Mouse (Mus musculus): ENCODE data around the gene Gpatch8.
A peak's percentile ranks its signal among the peaks of the same experiment; 100 is the strongest.

The Gpatch8 gene

DNA sequence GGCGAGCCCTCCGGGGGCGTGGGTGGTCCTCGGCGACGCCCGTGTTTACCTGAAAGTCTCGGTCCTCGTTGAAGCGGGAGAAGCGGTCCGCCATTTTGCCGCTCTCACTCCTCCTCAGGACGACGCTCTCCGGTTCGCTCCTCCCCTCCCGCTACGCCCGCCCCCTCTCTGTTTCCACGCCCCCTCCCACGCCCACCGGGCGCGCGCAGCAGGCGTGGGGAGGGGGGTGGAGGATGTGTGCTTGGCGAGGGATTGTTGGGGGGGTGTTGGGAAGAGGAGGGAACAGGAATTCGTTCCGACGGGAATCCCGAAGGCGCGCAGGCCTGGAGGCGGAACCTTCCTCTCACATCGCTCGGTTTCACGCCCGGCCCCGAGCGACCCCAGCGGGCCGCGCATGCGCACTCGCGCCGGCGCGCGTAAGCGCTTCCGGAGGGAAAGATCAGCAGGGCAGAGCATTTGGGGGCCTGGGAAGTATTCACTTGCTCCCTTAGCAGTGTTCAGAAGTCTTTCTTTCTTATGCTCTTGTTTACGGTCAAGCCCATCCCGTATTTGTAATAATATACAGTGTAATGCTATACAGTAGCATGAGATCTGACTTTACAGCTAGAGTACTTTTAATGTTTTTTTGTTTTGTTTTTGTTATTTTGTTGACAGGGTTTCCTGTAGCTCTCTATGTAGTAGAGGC, at the start of gene Gpatch8:
Gene Gpatch8, minus strand, starts transcription at position 362 of the 685 bp plus-strand sequence.
- peak; percentile 94 for DNase-seq (ENCODE audit: low spot score)

DNA sequence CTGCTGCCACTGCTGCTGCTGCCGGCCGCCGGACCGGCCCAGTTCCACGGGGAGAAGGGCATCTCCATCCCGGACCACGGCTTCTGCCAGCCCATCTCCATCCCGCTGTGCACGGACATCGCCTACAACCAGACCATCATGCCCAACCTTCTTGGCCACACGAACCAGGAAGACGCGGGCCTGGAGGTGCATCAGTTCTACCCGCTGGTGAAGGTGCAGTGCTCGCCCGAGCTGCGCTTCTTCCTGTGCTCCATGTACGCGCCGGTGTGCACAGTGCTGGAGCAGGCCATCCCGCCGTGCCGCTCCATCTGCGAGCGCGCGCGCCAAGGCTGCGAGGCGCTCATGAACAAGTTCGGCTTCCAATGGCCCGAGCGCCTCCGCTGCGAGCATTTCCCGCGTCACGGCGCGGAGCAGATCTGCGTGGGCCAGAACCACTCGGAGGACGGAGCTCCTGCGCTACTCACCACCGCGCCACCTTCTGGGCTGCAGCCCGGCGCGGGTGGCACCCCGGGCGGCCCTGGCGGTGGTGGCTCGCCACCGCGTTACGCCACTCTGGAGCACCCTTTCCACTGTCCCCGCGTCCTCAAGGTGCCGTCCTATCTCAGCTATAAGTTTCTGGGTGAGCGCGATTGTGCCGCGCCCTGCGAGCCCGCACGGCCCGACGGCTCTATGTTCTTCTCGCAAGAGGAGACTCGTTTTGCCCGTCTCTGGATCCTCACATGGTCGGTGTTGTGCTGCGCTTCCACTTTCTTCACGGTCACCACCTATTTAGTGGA, 48.8 kb upstream of the Gpatch8 start:
- DNase-seq (ENCODE audit: low spot score) = peak; percentile 51

- peak; percentile 91 for DNase-seq (ENCODE audit: low spot score)
Observed at GRCm38 (mm10) chr11:102604010-102604584, 47.9 kb upstream of the Gpatch8 start, which contains the start of gene Fzd2. Gene Fzd2, plus strand, starts transcription at chr11:102604396.

DNA sequence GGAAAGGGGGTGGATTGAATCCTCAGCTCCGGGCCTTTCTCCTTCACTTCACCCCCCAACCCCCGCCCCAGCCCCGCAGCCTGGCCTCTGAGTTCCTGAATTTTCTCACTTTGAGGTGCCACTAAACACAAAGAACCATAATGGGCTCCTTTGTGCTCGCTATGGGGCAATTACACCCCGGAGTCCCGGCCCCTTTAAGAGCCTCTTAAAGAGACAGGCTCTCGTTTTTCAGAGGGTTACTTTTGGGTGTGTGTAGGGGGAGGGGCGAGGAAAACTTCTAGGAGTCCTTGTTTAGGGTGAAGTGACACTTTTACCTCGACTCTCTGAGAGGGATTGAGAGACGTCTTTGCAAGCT, 47.3 kb upstream of the Gpatch8 start:
- DNase-seq (ENCODE audit: low spot score) = peak; percentile 74

- peak; percentile 33 for DNase-seq (ENCODE audit: low spot score)
Observed at GRCm38 (mm10) chr11:102602816-102603495, 46.8 kb upstream of the Gpatch8 start.

DNA sequence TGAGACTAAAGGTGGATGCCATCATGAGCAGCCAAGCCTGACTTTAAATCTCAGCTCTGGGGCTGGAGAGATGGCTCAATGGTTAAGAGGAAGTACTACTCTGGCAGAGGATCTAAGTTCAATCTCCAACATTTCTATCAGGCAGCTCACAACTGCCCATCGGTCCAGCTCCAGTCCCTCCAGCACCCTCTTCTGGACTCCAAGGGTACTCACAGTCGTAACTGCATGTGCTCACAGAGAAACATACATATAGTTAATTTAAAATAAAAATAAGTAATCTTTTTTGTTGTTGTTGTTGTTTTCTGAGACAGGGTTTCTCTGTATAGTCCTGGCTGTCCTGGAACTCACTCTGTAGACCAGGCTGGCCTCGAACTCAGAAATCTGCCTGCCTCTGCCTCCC, 43.7 kb upstream of the Gpatch8 start:
- no peak for DNase-seq (ENCODE audit: low spot score)

GRCm38 (mm10) chr11:102595341-102595820, 39.2 kb upstream of the Gpatch8 start:
- DNase-seq (ENCODE audit: low spot score) = no peak

- no peak for DNase-seq (ENCODE audit: low spot score)
Observed at GRCm38 (mm10) chr11:102587554-102587953, 31.4 kb upstream of the Gpatch8 start.

GRCm38 (mm10) chr11:102586445-102587130, 30.4 kb upstream of the Gpatch8 start:
- no peak for DNase-seq (ENCODE audit: low spot score)

- DNase-seq (ENCODE audit: low spot score) = no peak
Observed at GRCm38 (mm10) chr11:102582736-102583135, 26.5 kb upstream of the Gpatch8 start.

- peak; percentile 61 for DNase-seq (ENCODE audit: low spot score)
Observed at GRCm38 (mm10) chr11:102582016-102582610, 25.9 kb upstream of the Gpatch8 start.

- no peak for DNase-seq (ENCODE audit: low spot score)
Observed at GRCm38 (mm10) chr11:102581281-102582015, 25.3 kb upstream of the Gpatch8 start.

DNA sequence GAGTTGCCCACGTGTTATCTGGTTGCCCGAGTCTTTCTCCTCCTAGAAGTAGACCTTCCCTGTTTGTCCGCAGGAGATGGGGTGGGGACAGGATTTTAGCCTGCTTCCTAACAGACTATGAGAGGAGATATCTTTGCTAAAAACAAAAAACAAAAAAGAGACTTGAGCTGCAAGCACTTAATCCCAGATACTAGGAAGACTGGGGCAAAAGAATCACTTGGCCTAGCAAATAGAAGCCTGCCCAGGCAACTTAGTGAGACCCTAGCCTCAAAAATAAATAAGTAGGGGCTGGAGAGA, 23.8 kb upstream of the Gpatch8 start:
- no peak for DNase-seq (ENCODE audit: low spot score)

DNA sequence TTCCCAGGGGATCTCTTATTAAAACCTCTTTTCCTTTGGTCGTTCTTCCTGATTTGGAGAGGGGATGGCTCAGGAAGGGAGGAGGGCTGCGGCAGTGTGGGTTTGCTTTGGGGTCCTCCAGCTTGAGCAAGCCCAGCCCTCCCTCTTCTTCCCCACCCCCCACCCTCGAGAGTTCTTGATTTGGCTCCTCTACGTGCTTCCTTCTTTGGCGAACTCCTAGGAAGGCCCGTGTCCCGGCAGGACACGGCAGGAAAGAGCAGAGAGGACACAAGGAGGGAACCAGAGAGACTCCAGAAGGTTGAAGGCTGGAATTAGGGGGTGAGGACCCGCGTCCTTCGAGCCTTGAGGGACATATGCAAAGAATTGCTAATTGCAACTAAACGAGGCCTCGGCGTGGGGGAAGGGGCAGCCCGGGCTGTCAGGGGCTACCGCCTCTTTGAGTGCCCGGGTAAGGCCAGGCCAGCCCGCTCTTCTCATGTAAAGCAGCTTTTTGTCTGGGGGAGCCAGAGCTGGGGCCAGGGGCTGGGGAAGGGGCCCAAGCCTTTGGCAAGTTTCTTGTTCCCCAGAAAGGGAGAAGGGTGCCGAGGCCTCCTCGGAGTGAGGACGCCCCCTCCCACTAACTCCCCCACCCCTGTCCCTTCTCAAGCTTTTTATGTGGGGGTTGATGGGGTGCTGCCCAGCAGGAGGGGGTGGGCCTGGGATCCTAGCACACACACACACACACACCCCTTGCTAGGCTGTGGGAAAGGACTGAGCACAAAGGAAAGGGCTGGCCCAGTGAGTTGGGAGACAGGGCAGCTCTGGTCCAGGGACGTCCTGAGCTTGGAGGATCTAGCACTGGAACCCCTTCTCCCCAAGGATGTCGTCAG, 23.2 kb upstream of the Gpatch8 start, which contains the start of gene Gm11627:
Gene Gm11627, minus strand, starts transcription at position 297 of the 869 bp plus-strand sequence.
- no peak for DNase-seq (ENCODE audit: low spot score)

DNA sequence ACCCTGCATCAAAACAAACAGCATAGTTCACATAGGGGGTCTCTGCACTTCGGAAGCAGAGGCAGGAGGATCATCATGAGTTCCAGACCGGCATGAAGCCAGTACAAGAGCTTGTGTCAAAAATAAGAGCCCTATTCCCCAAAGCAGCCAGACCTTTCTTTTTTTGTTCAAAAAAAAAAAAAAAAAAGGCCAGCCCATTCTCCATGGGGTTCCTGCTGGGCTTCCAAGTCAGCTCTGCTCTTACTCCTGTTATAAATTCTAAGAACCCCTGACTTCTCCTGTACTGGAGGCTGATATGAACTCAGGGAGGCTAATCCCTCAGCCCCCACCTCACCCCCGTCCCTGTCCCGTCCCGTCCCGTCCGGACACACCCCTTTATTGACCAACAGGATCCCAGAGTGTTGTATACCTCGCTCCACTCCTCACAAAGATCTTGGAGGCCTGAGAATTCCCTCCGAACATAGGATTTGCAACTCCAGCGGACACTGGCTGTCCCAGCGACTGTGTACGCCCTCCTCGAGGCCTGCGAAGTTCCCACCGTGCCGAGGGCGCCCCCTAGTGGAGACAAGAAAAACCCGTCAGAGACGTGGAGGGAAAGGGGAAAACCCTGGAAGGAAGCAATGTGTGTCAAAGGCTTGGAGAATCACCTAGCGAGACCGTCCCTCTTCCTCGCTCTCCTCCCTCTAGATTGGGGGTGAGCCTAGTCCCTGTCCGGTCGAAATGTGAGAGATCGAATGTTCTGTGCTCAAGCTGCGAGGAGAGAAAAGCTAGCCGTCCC, 22.3 kb upstream of the Gpatch8 start:
- DNase-seq (ENCODE audit: low spot score) = peak; percentile 88

DNA sequence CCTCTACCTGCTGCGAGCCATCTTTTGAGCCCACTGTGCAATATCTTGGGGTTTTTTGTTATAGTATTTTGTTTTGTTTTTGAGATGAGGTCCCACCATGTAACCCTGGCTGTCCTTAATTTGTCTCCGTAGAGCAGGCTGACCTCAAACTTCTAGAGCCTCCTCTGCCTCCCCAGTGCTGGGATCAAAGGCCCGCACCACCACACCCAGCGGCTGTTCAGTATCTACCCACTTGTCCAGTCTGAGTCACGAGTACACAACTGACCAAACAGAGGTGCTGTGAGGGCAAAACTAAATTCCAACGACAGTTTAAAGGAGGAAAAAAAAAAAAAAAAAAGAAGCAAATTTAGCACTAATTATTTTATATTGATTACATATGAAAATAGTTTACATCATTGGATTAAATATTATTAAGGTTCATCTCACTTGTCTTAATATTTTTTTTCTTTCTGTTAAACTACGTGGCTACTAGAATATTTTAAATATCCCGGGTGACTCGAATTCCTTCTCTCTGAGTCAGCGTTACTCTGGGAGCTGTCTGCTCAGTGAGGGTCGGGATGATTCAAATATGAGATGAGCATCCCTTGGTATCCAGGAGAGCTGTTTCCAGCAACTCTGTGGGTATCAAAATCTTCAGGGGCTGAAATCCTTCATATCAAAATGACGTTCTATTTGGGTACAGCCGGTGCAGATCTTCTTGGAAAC, 20.0 kb upstream of the Gpatch8 start:
- no peak for DNase-seq (ENCODE audit: low spot score)

DNA sequence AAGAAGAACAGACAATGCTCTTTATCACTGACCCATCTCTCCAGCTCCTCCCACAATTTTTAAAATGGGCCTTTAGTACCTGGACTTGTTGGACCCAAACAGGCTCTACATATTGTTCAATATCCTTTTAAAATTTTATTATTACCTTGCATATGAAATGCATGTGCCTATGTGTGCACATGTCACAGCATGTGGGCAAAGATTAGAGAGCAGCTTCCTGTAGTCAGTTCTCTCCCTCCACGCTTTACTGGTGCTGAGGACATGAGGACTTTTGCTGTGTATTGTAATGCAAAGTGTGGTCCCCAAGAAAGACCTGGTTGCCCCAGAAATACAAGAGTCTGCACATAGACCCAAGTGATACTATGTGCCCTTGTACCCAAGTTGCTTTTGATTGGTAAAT, 18.8 kb upstream of the Gpatch8 start:
- no peak for DNase-seq (ENCODE audit: low spot score)

All from urinary bladder, postnatal 14 days (tissue).